Mouse (Mus musculus) ES-Bruce4 (cell line): Measurements from ENCODE around the gene Arl8a. TPM values are rescaled to one million over a fixed set of nuclear protein-coding genes. Genes with fewer than 3 reads are reported as not detected.

Experiments
- H3K27ac ChIP-seq: 2 replicates; pipeline ENCODE4 v1.5.1; 2012; ENCODE audit warnings: low read length, inconsistent platforms; ENCODE audit not compliant: insufficient read depth
- H3K27me3 ChIP-seq: 2 replicates; pipeline ENCODE4 v1.6.1; 2012; ENCODE audit warnings: mild to moderate bottlenecking, low read length, inconsistent platforms; ENCODE audit not compliant: control insufficient read depth, poor library complexity, insufficient read depth, severe bottlenecking
- H3K36me3 ChIP-seq: 2 replicates; pipeline ENCODE4 v1.6.1; 2012; ENCODE audit warnings: inconsistent platforms, mild to moderate bottlenecking, low read length, moderate library complexity; ENCODE audit not compliant: control insufficient read depth, poor library complexity, insufficient read depth, severe bottlenecking
- H3K4me1 ChIP-seq: one replicate; pipeline ENCODE4 v1.8.1; 2011; ENCODE audit warnings: low read length; ENCODE audit not compliant: control insufficient read depth, insufficient read depth
- H3K4me3 ChIP-seq: 2 replicates; pipeline ENCODE4 v1.5.1; 2011; ENCODE audit warnings: low read depth, mild to moderate bottlenecking, low read length
- H3K9ac ChIP-seq: 2 replicates; pipeline ENCODE4 v1.6.1; 2012; ENCODE audit warnings: low read depth, mild to moderate bottlenecking, inconsistent platforms; ENCODE audit not compliant: poor library complexity, severe bottlenecking
- H3K9me3 ChIP-seq: replicated peaks from 2 replicates; pipeline ENCODE4 v1.6.1; 2012; ENCODE audit warnings: mild to moderate bottlenecking, low read length, inconsistent platforms; ENCODE audit not compliant: control insufficient read depth, poor library complexity, insufficient read depth, severe bottlenecking
- CTCF ChIP-seq: IDR thresholded peaks from one replicate; pipeline ENCODE4 v1.8.1; 2011; ENCODE audit warnings: low read depth, low read length
- EP300 ChIP-seq: IDR thresholded peaks from 2 replicates; pipeline ENCODE4 v1.6.1; 2011; ENCODE audit warnings: low read depth, low read length; ENCODE audit not compliant: insufficient read depth
- POLR2A ChIP-seq: IDR thresholded peaks from one replicate; pipeline ENCODE4 v1.8.1; 2011; ENCODE audit warnings: low read length; ENCODE audit not compliant: insufficient read depth
- polyA plus RNA-seq: library from polyadenylated mRNA; stranded (reverse); fragments of >200 nt; gene quantifications from 2 replicates; pipeline ENCODE4 v1.2.4, GENCODE M21; 2011; ENCODE audit warnings: low read depth; ENCODE audit not compliant: missing spikeins, insufficient read depth, insufficient read length

The Arl8a gene
- polyA plus RNA-seq, 1 experiment, result 94.4 TPM

- Histone ChIP-seq H3K36me3 (no peaks in the 10 kb centered on the region), H3K9me3 (no peaks in the 10 kb centered on the region), H3K27me3 (no peaks in the 10 kb centered on the region), H3K4me1 (no peaks in the 10 kb centered on the region), H3K4me3 (no peak overlapping the region), H3K9ac (no peak overlapping the region), H3K27ac (no peak overlapping the region)
- TF ChIP-seq EP300 (no peak), POLR2A (no peak), CTCF (no peak)
These were observed 2.4 kb downstream of the Arl8a start for GRCm38 (mm10) chr1:135148996-135149395.

DNA sequence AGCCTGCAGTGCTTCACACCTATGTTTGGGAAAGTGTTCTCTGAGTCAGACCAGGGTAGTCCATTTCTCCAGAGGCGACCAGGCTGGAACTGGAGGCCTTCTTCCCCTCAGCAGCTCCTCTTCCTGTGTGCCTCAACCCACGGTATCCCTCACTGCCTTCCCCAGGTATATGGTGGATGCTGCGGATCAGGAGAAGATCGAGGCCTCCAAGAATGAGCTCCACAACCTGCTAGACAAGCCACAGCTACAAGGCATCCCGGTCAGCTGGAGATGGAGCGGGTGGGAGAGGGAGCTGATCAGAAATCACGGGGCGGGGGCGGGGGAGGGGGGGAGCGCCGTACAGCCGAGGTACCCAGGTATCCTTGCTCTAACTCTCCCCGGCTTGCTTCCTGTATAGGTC is 7.4 kb downstream of the Arl8a start:
- H3K36me3 ChIP-seq, result peaks cover 7% of the 10 kb centered on the region; the same call in 1 of the 2 replicates

DNA sequence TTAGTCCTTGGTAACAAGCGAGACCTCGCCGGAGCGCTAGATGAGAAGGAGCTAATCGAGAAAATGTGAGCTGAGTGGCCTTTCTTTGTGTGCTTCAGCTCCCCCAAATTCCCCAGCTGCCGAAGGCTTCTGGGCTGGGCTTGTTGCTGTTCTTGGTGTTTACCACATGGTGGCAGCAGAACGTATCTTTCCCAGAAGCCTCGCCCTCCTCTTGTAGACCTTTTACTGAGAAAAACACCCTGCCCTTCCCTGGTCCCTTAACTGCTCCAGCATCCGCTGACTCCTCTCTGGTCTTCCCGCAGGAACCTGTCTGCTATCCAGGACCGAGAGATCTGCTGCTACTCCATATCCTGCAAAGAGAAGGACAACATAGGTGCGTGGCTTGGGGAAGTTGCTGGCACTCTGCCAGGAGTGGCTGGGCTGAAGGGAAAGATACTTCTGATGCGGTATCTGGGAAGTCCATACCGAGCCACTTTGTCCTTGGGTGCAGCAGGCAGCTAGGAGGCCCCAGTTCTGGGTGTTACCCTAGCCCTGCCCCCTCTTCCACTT is 7.9 kb downstream of the Arl8a start:
- TF ChIP-seq EP300 (no peak), CTCF (peak; percentile 72), POLR2A (no peak)
- Histone ChIP-seq H3K9me3 (no peaks in the 10 kb centered on the region), H3K27ac (peak overlapping the region; percentile 85), H3K9ac (peak overlapping the region; percentile 25), H3K4me1 (no peaks in the 10 kb centered on the region), H3K27me3 (no peaks in the 10 kb centered on the region), H3K4me3 (peak overlapping the region; percentile 76), H3K36me3 (peaks cover 7% of the 10 kb centered on the region; the same call in 1 of the 2 replicates)

More for the DNA sequence above, 7.4 kb downstream of the Arl8a start:
- Histone ChIP-seq H3K9me3 (no peaks in the 10 kb centered on the region), H3K27ac (peak overlapping the region; percentile 57), H3K27me3 (no peaks in the 10 kb centered on the region), H3K4me1 (no peaks in the 10 kb centered on the region), H3K9ac (peak overlapping the region; percentile 25), H3K4me3 (peak overlapping the region; percentile 45)
- TF ChIP-seq CTCF (no peak), EP300 (no peak), POLR2A (no peak)

DNA sequence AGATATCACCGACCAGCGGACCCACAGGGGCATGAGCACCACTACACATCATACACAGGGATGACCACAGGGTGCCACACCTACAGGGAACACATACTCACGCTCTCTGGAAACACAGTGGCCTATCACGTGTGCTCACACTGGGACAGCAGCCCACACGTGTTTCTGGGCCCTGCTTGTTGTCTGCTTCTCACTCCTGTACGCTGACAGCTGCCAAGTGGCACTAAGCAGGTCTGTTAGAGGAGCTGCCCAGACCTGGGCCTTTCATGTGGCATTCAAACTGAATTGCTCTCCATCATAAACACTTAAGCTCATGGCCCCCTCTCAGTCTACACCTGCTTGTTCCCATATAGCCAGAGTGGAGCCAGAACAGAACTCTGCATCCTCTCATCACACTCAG is 9.7 kb downstream of the Arl8a start:
- H3K9me3 ChIP-seq, result no peaks in the 10 kb centered on the region
- no peak overlapping the region for H3K27ac ChIP-seq
- H3K9ac ChIP-seq, result no peak overlapping the region
- TF ChIP-seq POLR2A (no peak), CTCF (no peak)
- no peaks in the 10 kb centered on the region for H3K27me3 ChIP-seq
- no peaks in the 10 kb centered on the region for H3K4me1 ChIP-seq
- H3K36me3 ChIP-seq, result peaks cover 7% of the 10 kb centered on the region; the same call in 1 of the 2 replicates
- H3K4me3 ChIP-seq, result no peak overlapping the region

DNA sequence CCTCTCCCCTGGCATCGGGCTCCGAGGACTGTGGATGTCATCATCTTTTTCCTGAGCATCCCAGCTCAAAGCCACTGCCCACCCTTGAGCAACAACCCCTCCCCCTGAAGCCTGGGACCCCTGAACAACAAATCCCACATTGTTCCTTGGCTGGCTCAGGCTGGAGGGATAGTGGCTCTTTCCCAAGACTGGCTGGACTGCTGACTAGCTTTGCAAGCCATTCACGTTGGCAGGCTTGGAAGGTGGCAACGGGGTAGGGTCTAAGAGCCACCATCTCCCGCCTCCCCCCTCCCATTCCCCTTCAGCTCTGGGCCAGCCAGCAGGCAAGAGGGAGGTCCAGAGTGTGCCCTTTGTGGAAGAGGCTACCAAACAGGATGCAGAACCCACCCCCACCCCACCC is 12.0 kb downstream of the Arl8a start:
- Histone ChIP-seq H3K4me1 (no peaks in the 10 kb centered on the region), H3K9ac (no peak overlapping the region), H3K4me3 (no peak overlapping the region), H3K9me3 (no peaks in the 10 kb centered on the region), H3K27me3 (no peaks in the 10 kb centered on the region), H3K36me3 (peaks cover 7% of the 10 kb centered on the region; the same call in 1 of the 2 replicates), H3K27ac (no peak overlapping the region)
- TF ChIP-seq CTCF, result no peak
- no peak for TF ChIP-seq POLR2A
- no peak for TF ChIP-seq EP300

- H3K27me3 ChIP-seq, result no peaks in the 10 kb centered on the region
- TF ChIP-seq CTCF (no peak), POLR2A (no peak), EP300 (no peak)
- H3K36me3 ChIP-seq, result peaks cover 7% of the 10 kb centered on the region; the same call in 1 of the 2 replicates
- H3K4me1 ChIP-seq, result no peaks in the 10 kb centered on the region
- H3K4me3 ChIP-seq, result no peak overlapping the region
- no peak overlapping the region for H3K9ac ChIP-seq
- no peaks in the 10 kb centered on the region for H3K9me3 ChIP-seq
- H3K27ac ChIP-seq, result no peak overlapping the region
These were observed 12.4 kb downstream of the Arl8a start for GRCm38 (mm10) chr1:135159074-135159473.
